Mouse (Mus musculus) testis, adult 2 months (tissue): ENCODE results near the gene Gm5767. TPM values are rescaled to one million over a fixed set of nuclear protein-coding genes. Genes with fewer than 3 reads are reported as not detected.

Experiments
- H3K27ac ChIP-seq: fragments of 200-500 bp; 2 replicates; pipeline ENCODE4 v1.5.1; 2012; ENCODE audit warnings: low read depth, low read length; ENCODE audit not compliant: control insufficient read depth, insufficient read depth
- H3K27me3 ChIP-seq: fragments of 200-500 bp; 2 replicates; pipeline ENCODE4 v1.6.1; 2012; ENCODE audit warnings: mild to moderate bottlenecking, low read length, moderate library complexity; ENCODE audit not compliant: control insufficient read depth, insufficient read depth
- H3K36me3 ChIP-seq: fragments of 200-500 bp; 2 replicates; pipeline ENCODE4 v1.6.1; 2012; ENCODE audit warnings: mild to moderate bottlenecking, low read length; ENCODE audit not compliant: control insufficient read depth, insufficient read depth
- H3K4me1 ChIP-seq: fragments of 200-500 bp; 2 replicates; pipeline ENCODE4 v1.6.1; 2012; ENCODE audit warnings: low read length; ENCODE audit not compliant: control insufficient read depth, insufficient read depth
- H3K4me3 ChIP-seq: fragments of 200-500 bp; 2 replicates; pipeline ENCODE4 v1.5.1; 2012; ENCODE audit warnings: low read depth, mild to moderate bottlenecking, low read length, moderate library complexity, mixed read lengths; ENCODE audit not compliant: control insufficient read depth
- CTCF ChIP-seq: fragments of 200-500 bp; IDR thresholded peaks from 2 replicates; pipeline ENCODE4 v1.5.1; 2012; ENCODE audit warnings: low read depth, mild to moderate bottlenecking, inconsistent platforms, low read length, moderate library complexity; ENCODE audit not compliant: control insufficient read depth, insufficient read depth, insufficient replicate concordance
- POLR2A ChIP-seq: fragments of 200-500 bp; IDR thresholded peaks from 2 replicates; pipeline ENCODE4 v1.6.1; 2012; ENCODE audit warnings: low read depth, mild to moderate bottlenecking, inconsistent platforms, low read length, moderate library complexity; ENCODE audit not compliant: control insufficient read depth
- polyA plus RNA-seq: library from polyadenylated mRNA; depleted of rRNA; stranded (reverse); fragments of >200 nt; gene quantifications from 2 replicates; pipeline ENCODE4 v1.2.3, GENCODE M21; 2012

Gene Gm5767
- polyA plus RNA-seq, 1 experiment: 526 TPM

- no peak overlapping the region for H3K4me3 ChIP-seq
- no peak for TF ChIP-seq CTCF
- no peak for TF ChIP-seq POLR2A
- peaks cover 6% of the 10 kb centered on the region for H3K36me3 ChIP-seq
- H3K4me1 ChIP-seq: no peaks in the 10 kb centered on the region
- H3K27me3 ChIP-seq: no peaks in the 10 kb centered on the region
- peak overlapping the region; percentile 44 for H3K27ac ChIP-seq
Observed at GRCm38 (mm10) chr16:8645546-8645945, 35.0 kb upstream of the Gm5767 start.

GRCm38 (mm10) chr16:8650007-8650406, 30.6 kb upstream of the Gm5767 start:
- peaks cover 1% of the 10 kb centered on the region for H3K36me3 ChIP-seq
- H3K4me3 ChIP-seq: no peak overlapping the region
- H3K27ac ChIP-seq: no peak overlapping the region
- H3K27me3 ChIP-seq: no peaks in the 10 kb centered on the region
- no peak for TF ChIP-seq CTCF
- TF ChIP-seq POLR2A: no peak
- H3K4me1 ChIP-seq: no peaks in the 10 kb centered on the region

- Histone ChIP-seq H3K36me3 (peaks cover 2% of the 10 kb centered on the region), H3K27ac (no peak overlapping the region), H3K4me3 (no peak overlapping the region), H3K4me1 (no peaks in the 10 kb centered on the region), H3K27me3 (no peaks in the 10 kb centered on the region)
- no peak for TF ChIP-seq CTCF
- TF ChIP-seq POLR2A: no peak
Observed at GRCm38 (mm10) chr16:8655108-8655507, 25.5 kb upstream of the Gm5767 start.

GRCm38 (mm10) chr16:8655599-8655998, 25.0 kb upstream of the Gm5767 start:
- Histone ChIP-seq H3K4me1 (no peaks in the 10 kb centered on the region), H3K27me3 (no peaks in the 10 kb centered on the region), H3K36me3 (peaks cover 2% of the 10 kb centered on the region), H3K4me3 (no peak overlapping the region), H3K27ac (no peak overlapping the region)
- TF ChIP-seq CTCF (no peak), POLR2A (no peak)

- Histone ChIP-seq H3K4me3 (no peak overlapping the region), H3K27me3 (no peaks in the 10 kb centered on the region), H3K4me1 (no peaks in the 10 kb centered on the region), H3K27ac (no peak overlapping the region), H3K36me3 (peaks cover 2% of the 10 kb centered on the region)
- TF ChIP-seq CTCF (no peak), POLR2A (no peak)
Observed at GRCm38 (mm10) chr16:8656256-8656655, 24.3 kb upstream of the Gm5767 start.

- Histone ChIP-seq H3K27me3 (no peaks in the 10 kb centered on the region), H3K4me3 (no peak overlapping the region), H3K27ac (no peak overlapping the region), H3K4me1 (no peaks in the 10 kb centered on the region), H3K36me3 (peaks cover 2% of the 10 kb centered on the region; the same call in 1 of the 2 replicates)
- no peak for TF ChIP-seq CTCF
Observed at GRCm38 (mm10) chr16:8658349-8658748, 22.2 kb upstream of the Gm5767 start.

- H3K36me3 ChIP-seq: peaks cover 2% of the 10 kb centered on the region; the same call in 1 of the 2 replicates
- no peak overlapping the region for H3K27ac ChIP-seq
- H3K4me1 ChIP-seq: no peaks in the 10 kb centered on the region
- H3K27me3 ChIP-seq: no peaks in the 10 kb centered on the region
- H3K4me3 ChIP-seq: no peak overlapping the region
- no peak for TF ChIP-seq CTCF
- TF ChIP-seq POLR2A: no peak
Observed at GRCm38 (mm10) chr16:8658764-8659163, 21.8 kb upstream of the Gm5767 start.

GRCm38 (mm10) chr16:8663022-8663421, 17.5 kb upstream of the Gm5767 start:
- no peaks in the 10 kb centered on the region for H3K36me3 ChIP-seq
- H3K27ac ChIP-seq: no peak overlapping the region

More at GRCm38 (mm10) chr16:8663022-8663421, 17.5 kb upstream of the Gm5767 start:
- Histone ChIP-seq H3K4me3 (peak overlapping the region; percentile 30), H3K4me1 (peaks cover 10% of the 10 kb centered on the region), H3K27me3 (no peaks in the 10 kb centered on the region)
- TF ChIP-seq CTCF: no peak
- TF ChIP-seq POLR2A: no peak
